Mouse (Mus musculus) midbrain, embryonic 14.5 days (tissue): ENCODE measurements at regions not wholly inside any gene's neighbourhood (a gene's known extent, or its start where the extent isn't known, plus 50 kb on each side); places are given as distances from the start of the nearest gene placed in this dataset.

Source experiments
- ATAC-seq: fragments of 200-750 bp; cut with Nextera tagmentation; 2 replicates; pipeline ENCODE4 v1.8.0; 2017; ENCODE audit warnings: moderate number of reproducible peaks, moderate library complexity; ENCODE audit not compliant: low FRiP score, low TSS enrichment
- DNase-seq: peaks from one replicate; pipeline ENCODE4 v3.0.0-alpha.2; 2015
- H3K27ac ChIP-seq: fragments of 300-500 bp; sonication (generic); replicated peaks from 2 replicates; pipeline ENCODE4 v1.5.1; 2014; ENCODE audit warnings: mild to moderate bottlenecking, low read depth, low read length, moderate library complexity
- H3K27me3 ChIP-seq: fragments of 300-500 bp; sonication (generic); 2 replicates; pipeline ENCODE4 v1.6.1; 2014; ENCODE audit warnings: low read length, control low read depth, mixed read lengths; ENCODE audit not compliant: control insufficient read depth, insufficient read depth
- H3K36me3 ChIP-seq: fragments of 300-500 bp; sonication (generic); 2 replicates; pipeline ENCODE4 v1.6.1; 2014; ENCODE audit warnings: low read length, control low read depth; ENCODE audit not compliant: control insufficient read depth, insufficient read depth
- H3K4me1 ChIP-seq: fragments of 300-500 bp; sonication (generic); 2 replicates; pipeline ENCODE4 v1.6.1; 2014; ENCODE audit warnings: mild to moderate bottlenecking, antibody characterized with exemption, low read length, control low read depth; ENCODE audit not compliant: control insufficient read depth, insufficient read depth
- H3K4me2 ChIP-seq: fragments of 300-500 bp; sonication (generic); 2 replicates; pipeline ENCODE4 v1.6.1; 2014; ENCODE audit warnings: mild to moderate bottlenecking, low read length, moderate library complexity
- H3K4me3 ChIP-seq: fragments of 300-500 bp; sonication (generic); replicated peaks from 2 replicates; pipeline ENCODE4 v1.5.1; 2014; ENCODE audit warnings: low read depth, low read length
- H3K9ac ChIP-seq: fragments of 300-500 bp; sonication (generic); replicated peaks from 2 replicates; pipeline ENCODE4 v1.6.1; 2014; ENCODE audit warnings: mild to moderate bottlenecking, low read length, moderate library complexity
- H3K9me3 ChIP-seq: fragments of 300-500 bp; sonication (generic); 2 replicates; pipeline ENCODE4 v1.6.1; 2016; ENCODE audit warnings: low read length, control low read depth, mixed read lengths; ENCODE audit not compliant: control insufficient read depth
- WGBS: fragments of 180-500 bp; shearing (Covaris S2); extraction: QIAGEN DNeasy Blood & Tissue Kit; methylation state at CpG from one replicate; pipeline ENCODE4 v1.1.7; 2014; 5-methylcytosine and 5-hydroxymethylcytosine counted together

- ATAC-seq (no peak), DNase-seq (no peak)
- H3K27ac ChIP-seq, result no peak overlapping the region
- no peaks in the 10 kb centered on the region for H3K27me3 ChIP-seq
- WGBS, result 87% methylated on average over 3 of the region's 3 CpGs
- H3K36me3 ChIP-seq, result no peaks in the 10 kb centered on the region
- no peaks in the 10 kb centered on the region for H3K9me3 ChIP-seq
- H3K4me2 ChIP-seq, result no peak overlapping the region
- H3K4me1 ChIP-seq, result no peaks in the 10 kb centered on the region
- no peak overlapping the region for H3K4me3 ChIP-seq
- no peak overlapping the region for H3K9ac ChIP-seq
Measured at GRCm38 (mm10) chr19:35034408-35034807, 112.2 kb downstream of the Kif20b start.

- no peak overlapping the region for H3K4me2 ChIP-seq
- no peak overlapping the region for H3K4me3 ChIP-seq
- H3K9ac ChIP-seq, result no peak overlapping the region
- no peaks in the 10 kb centered on the region for H3K9me3 ChIP-seq
- WGBS, result 67% methylated on average over 4 of the region's 4 CpGs
- H3K27me3 ChIP-seq, result no peaks in the 10 kb centered on the region
- no peaks in the 10 kb centered on the region for H3K4me1 ChIP-seq
- DNase-seq (no peak), ATAC-seq (no peak)
- no peaks in the 10 kb centered on the region for H3K36me3 ChIP-seq
- no peak overlapping the region for H3K27ac ChIP-seq
Measured at GRCm38 (mm10) chr19:35045576-35045975, 123.4 kb downstream of the Kif20b start.

- DNase-seq (no peak), ATAC-seq (no peak)
- Histone ChIP-seq H3K9ac (no peak overlapping the region), H3K4me1 (no peaks in the 10 kb centered on the region), H3K27ac (no peak overlapping the region), H3K4me2 (no peak overlapping the region), H3K4me3 (no peak overlapping the region), H3K9me3 (no peaks in the 10 kb centered on the region), H3K27me3 (no peaks in the 10 kb centered on the region), H3K36me3 (no peaks in the 10 kb centered on the region)
- 74% methylated on average over 3 of the region's 3 CpGs for WGBS
Measured at GRCm38 (mm10) chr19:35066352-35066935, 144.3 kb downstream of the Kif20b start.

- Histone ChIP-seq H3K9ac (no peak overlapping the region), H3K36me3 (no peaks in the 10 kb centered on the region), H3K9me3 (no peaks in the 10 kb centered on the region), H3K27me3 (no peaks in the 10 kb centered on the region), H3K4me3 (no peak overlapping the region), H3K4me2 (no peak overlapping the region), H3K27ac (no peak overlapping the region), H3K4me1 (no peaks in the 10 kb centered on the region)
- no peak for ATAC-seq
- 38% methylated on average over 4 of the region's 4 CpGs for WGBS
- DNase-seq, result no peak
Measured at GRCm38 (mm10) chr19:35081126-35081525, 159.0 kb downstream of the Kif20b start.

- no peak overlapping the region for H3K4me2 ChIP-seq
- no peak overlapping the region for H3K27ac ChIP-seq
- H3K9ac ChIP-seq, result no peak overlapping the region
- no peaks in the 10 kb centered on the region for H3K9me3 ChIP-seq
- no peak for DNase-seq
- no peaks in the 10 kb centered on the region for H3K27me3 ChIP-seq
- ATAC-seq, result no peak
- H3K4me1 ChIP-seq, result no peaks in the 10 kb centered on the region
- no peak overlapping the region for H3K4me3 ChIP-seq
- WGBS, result 5% methylated on average over 1 of the region's 1 CpGs
- no peaks in the 10 kb centered on the region for H3K36me3 ChIP-seq
Measured at GRCm38 (mm10) chr19:35101244-35101643, 179.1 kb downstream of the Kif20b start.

GRCm38 (mm10) chr19:35114313-35114712 is 192.2 kb downstream of the Kif20b start:
- Histone ChIP-seq H3K27ac (no peak overlapping the region), H3K9ac (no peak overlapping the region), H3K27me3 (no peaks in the 10 kb centered on the region), H3K4me1 (no peaks in the 10 kb centered on the region), H3K36me3 (no peaks in the 10 kb centered on the region), H3K4me2 (no peak overlapping the region), H3K9me3 (no peaks in the 10 kb centered on the region), H3K4me3 (no peak overlapping the region)
- ATAC-seq (no peak), DNase-seq (no peak)
- WGBS, result 68% methylated on average over 2 of the region's 2 CpGs

GRCm38 (mm10) chr19:35125278-35125677 is 203.1 kb downstream of the Kif20b start:
- H3K27ac ChIP-seq, result no peak overlapping the region
- H3K36me3 ChIP-seq, result no peaks in the 10 kb centered on the region
- H3K9me3 ChIP-seq, result no peaks in the 10 kb centered on the region
- no peak overlapping the region for H3K4me2 ChIP-seq
- H3K4me1 ChIP-seq, result no peaks in the 10 kb centered on the region
- no peak overlapping the region for H3K9ac ChIP-seq
- H3K27me3 ChIP-seq, result no peaks in the 10 kb centered on the region
- ATAC-seq, result no peak; the same call in 1 of the 2 replicates
- DNase-seq, result peak; percentile 82
- WGBS, result 20% methylated on average over 4 of the region's 4 CpGs
- no peak overlapping the region for H3K4me3 ChIP-seq

- Histone ChIP-seq H3K4me3 (no peak overlapping the region), H3K4me2 (no peak overlapping the region), H3K9me3 (no peaks in the 10 kb centered on the region), H3K9ac (no peak overlapping the region), H3K27me3 (no peaks in the 10 kb centered on the region), H3K27ac (no peak overlapping the region), H3K36me3 (no peaks in the 10 kb centered on the region), H3K4me1 (no peaks in the 10 kb centered on the region)
- WGBS, result 75% methylated on average over 12 of the region's 12 CpGs
- ATAC-seq (no peak), DNase-seq (no peak)
Measured at GRCm38 (mm10) chr19:35126594-35127051, 204.5 kb downstream of the Kif20b start.

- Histone ChIP-seq H3K27me3 (no peaks in the 10 kb centered on the region), H3K4me2 (no peak overlapping the region), H3K9ac (no peak overlapping the region), H3K9me3 (no peaks in the 10 kb centered on the region), H3K4me1 (no peaks in the 10 kb centered on the region), H3K36me3 (no peaks in the 10 kb centered on the region), H3K4me3 (no peak overlapping the region), H3K27ac (no peak overlapping the region)
- no peak for ATAC-seq
- 83% methylated on average over 3 of the region's 3 CpGs for WGBS
- DNase-seq, result no peak
Measured at GRCm38 (mm10) chr19:35128104-35128503, 205.9 kb downstream of the Kif20b start.
